Mouse (Mus musculus) frontal cortex, postnatal 25 days (tissue): ENCODE data around the gene Ppargc1a.

ENCODE experiments used
- DNase-seq, 2 experiments: peaks; one replicate each; pipeline ENCODE4 v3.0.0; 2022; ENCODE audit warnings: low spot score in 2 of 2

Ppargc1a gene

GRCm38 (mm10) chr5:51504654-51505053, 62.9 kb downstream of the Ppargc1a start:
- no peak for DNase-seq

GRCm38 (mm10) chr5:51497910-51498517, 69.5 kb downstream of the Ppargc1a start:
- DNase-seq = no peak

DNA sequence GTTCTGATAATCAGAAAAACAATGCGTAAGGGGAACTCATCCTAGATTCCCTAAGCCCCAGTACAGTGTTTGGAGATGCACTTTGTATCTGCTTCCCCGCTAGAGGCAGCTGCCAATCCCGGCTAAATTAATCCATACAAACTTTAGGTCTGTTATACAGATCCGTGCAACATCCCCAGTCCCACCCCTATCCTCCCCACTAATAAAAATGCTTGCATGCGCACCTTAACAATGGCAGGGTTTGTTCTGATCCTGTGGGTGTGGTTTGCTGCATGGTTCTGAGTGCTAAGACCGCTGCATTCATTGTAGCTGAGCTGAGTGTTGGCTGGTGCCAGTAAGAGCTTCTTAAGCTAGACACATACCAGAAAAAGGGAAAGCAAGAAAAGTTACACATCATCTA, 72.1 kb downstream of the Ppargc1a start:
- DNase-seq = no peak

DNA sequence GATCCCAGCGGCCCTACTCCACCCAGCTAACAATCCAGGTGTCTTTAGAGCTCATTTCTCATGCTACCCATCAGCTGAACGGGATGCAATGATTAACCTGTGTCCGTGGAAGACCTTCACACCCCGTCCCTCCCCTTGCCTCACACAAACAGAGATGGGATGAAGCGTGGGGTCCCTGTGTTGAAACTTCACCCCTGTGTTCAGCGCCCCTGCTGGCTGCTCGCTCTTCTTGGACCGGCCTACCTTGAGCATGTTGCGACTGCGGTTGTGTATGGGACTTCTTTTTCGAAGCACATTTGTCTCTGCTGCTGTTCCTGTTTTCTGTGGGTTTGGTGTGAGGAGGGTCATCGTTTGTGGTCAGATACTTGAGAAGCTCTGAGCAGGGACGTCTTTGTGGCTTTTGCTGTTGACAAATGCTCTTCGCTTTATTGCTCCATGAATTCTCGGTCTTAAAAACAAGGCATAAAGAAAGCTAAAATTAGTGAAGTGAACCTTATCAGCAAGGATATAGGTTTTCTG, 73.1 kb downstream of the Ppargc1a start:
- no peak for DNase-seq

DNA sequence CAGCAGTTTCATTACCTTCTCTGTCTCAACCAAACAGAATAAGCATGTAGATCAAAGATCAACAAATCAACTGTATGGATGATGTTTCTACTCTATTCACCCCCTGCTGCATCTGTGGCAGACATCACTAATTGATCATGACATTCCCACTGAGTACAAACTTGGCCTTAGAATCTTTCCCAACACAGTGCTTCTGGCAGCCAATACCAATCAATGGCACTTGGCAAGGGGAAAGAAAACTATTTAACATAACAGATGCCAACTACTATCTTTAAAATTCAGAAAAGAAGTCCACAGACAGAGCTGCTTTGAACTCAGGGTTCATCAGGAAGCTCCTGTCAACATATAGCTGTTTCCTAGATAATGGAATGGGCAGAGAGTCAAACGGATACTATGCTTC, 83.8 kb downstream of the Ppargc1a start:
- DNase-seq = no peak

DNA sequence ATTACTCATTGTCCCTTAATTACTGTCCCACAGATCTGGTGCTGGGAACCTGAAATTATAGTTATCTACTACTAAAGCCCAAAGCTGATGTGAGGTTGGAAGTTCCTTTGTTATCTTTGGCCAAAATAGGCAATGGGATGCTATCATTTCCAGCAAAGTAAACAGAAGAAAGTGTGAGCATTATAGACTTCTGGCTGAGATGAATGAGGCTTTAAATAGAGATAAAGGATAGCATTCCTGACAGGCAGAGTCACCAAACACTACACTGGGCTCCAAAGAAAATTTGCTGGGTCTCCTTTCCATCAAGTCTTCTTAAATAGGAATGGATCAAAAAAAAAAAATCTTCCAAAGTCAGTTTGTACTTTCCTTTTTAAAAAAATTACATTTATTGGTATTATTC, 87.7 kb downstream of the Ppargc1a start:
- DNase-seq = no peak

- no peak for DNase-seq
These were observed 88.1 kb downstream of the Ppargc1a start for GRCm38 (mm10) chr5:51479456-51479855.

- DNase-seq = no peak
These were observed 89.1 kb downstream of the Ppargc1a start for GRCm38 (mm10) chr5:51478319-51478994.

- DNase-seq = no peak
These were observed 90.4 kb downstream of the Ppargc1a start for GRCm38 (mm10) chr5:51477140-51477539.

DNA sequence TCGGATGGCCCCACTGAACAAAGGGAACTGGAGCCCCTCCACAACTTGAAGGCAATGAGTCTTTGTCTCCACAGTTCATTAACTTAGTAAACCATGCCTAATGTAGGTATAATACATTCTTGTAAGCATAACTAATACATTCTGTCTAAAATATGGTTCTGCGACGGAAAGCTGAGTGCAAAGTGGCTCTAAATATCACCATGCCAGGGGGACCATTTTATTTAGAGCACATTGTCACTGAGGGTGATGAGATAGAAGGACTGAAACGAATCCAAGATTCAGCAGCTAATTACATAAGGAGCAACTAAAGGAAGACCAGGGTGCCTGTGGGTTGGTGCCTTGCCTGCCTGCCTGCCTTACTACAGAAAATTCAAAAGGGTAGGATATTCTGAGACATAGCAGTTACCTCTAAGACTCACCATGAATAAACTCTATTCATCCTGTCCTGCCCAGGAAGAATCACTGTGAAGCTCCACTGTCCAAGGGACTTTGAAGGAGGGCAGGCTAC, 92.4 kb downstream of the Ppargc1a start:
- DNase-seq = no peak

GRCm38 (mm10) chr5:51471614-51472013, 95.9 kb downstream of the Ppargc1a start:
- DNase-seq = no peak

GRCm38 (mm10) chr5:51466036-51466435, 101.5 kb downstream of the Ppargc1a start:
- DNase-seq = no peak

DNA sequence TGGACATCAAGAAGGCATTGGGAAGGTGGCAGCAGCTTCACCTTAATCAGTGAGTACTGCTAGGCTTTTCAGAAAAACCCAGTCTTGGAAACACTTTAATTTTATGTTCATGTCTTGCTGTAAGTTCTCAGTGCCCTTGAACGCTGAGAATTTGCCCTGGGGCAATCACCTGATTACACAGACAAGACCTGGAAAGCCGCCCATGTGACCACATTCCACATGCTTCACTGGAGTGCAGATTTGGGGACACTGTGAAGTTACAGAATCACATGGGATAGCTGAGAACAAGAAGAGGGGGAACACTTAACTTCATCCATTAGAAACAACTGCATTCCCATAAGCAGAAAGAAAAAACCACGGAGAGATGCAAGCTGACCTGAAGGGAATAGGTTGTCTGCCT, 115.5 kb downstream of the Ppargc1a start:
- no peak for DNase-seq

DNA sequence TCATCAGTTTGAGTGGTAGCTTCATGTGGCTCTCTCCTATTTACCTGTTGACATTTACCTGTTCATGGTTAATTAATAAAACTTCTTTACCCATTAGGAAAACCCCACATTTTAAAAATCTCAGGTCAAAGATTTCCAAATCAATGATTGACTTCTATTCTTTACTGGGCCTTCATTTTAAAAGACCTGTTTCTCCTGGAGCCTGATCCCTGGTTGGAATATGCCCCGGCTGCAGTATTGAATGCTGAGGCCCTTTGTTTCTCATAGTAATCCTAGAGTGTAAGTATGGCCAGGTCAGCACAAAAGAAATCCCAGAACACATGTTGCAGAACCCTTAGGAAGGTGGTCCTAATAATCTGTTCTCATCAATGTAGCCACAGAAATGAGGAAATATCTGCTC, 119.9 kb downstream of the Ppargc1a start:
- no peak for DNase-seq

GRCm38 (mm10) chr5:51446299-51447090, 121.0 kb downstream of the Ppargc1a start:
- DNase-seq = no peak

DNA sequence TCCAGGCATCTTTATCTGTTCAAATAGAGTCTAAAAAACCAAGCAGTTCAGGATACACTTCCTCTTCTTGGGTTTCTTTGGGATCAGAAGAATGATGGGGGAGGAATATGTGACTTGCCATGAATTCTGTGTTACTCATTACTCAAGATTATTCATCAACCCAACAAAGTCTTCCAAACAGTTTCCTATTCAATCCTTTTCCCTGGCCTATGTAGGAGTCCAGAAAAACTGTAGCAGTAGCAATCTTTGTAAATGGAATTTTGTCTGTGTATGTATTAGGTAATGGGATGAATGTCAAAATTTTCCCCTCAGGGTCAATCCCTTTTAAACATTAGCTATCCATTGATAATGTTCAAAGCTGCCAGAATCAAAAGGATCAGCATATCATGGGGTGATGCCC, 121.8 kb downstream of the Ppargc1a start:
- DNase-seq = no peak

DNA sequence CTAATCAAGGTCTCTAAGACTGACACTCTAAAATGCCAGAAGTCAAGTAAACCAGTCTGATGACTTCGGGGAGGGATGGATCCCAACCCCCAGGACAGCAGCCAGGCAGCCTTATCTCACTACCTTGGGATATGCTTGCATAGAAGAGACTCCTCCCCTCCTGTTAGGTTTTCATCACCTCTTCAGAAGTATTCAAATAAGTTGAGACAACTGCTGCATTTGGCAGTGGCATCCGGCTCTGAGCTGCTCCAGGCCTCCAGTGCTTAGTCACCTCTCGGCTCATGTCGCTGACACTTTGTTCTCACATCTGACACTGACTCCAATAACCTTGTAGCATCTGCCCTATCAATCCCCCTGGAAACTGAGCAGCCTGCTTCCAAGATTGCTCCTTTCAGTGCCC, 127.8 kb downstream of the Ppargc1a start:
- no peak for DNase-seq

DNA sequence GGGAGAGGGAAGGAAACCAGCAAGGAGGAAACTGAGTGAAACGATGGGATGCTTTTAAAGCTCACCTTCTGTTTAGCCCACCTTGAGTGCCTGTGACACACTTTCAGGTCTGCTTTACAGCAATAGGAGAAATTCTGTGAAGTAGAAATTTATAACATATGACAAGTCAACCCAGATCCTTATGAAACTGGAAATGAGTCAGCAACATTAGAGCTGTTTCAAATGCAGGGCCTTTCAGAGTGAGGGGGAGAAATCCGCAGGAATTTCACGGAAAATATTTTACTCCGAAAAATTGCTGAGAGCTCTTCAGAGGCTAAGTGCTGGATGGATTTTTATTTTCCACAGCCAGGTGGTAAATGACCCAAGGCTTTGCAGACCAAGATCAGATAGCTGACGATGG, 133.6 kb downstream of the Ppargc1a start:
- DNase-seq = no peak

- no peak for DNase-seq
These were observed 135.0 kb downstream of the Ppargc1a start for GRCm38 (mm10) chr5:51432532-51432931.

DNA sequence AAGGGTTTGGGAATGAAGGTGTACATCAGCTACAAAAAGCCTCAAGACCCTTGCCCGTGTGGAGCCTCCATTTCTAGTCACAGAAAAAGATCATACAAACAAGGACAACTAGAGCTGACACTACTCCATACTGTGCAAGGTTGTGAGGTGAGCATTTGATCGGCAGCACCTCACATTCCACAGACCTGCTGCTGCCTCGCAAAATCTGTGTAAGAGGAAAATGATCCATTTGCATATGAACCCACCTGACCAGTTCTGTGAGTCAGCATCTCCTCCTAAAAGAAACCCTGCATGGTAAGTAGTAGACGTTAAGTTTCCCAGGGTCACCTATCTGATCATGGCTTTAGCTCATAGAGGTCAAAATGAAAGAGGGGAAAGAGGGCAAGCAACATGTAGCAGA, 135.5 kb downstream of the Ppargc1a start:
- no peak for DNase-seq

- DNase-seq = no peak
These were observed 141.1 kb downstream of the Ppargc1a start for GRCm38 (mm10) chr5:51426406-51426805.

- no peak for DNase-seq
These were observed 151.1 kb downstream of the Ppargc1a start for GRCm38 (mm10) chr5:51416377-51416776.

DNA sequence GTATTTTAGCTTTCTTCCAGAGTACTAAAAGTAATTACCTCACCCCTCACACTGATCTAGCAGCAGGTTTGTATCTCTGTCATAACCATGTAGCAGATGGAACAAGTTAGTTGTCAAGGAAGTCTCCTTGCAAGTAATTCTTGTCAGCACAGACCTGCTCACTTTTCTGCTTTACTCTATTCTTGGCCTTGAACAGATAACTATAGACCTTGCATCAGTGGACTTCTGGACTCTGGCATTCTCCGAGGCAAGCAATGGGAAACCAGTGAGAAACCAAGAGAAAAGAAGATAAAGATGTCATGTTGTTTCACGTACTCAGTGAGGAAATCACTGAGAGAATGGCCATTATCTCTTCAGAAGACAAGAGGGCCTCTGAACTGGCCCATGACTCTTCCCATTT, 152.1 kb downstream of the Ppargc1a start:
- DNase-seq = no peak
